Mouse (Mus musculus) midbrain, embryonic 10.5 days (tissue): ENCODE results near the gene Hist1h3e. TPM values are rescaled to one million over a fixed set of nuclear protein-coding genes. Genes with fewer than 3 reads are reported as not detected.
"Not testable (repeated sequence)": the region's sequence is repeated elsewhere in the genome, so short reads cannot be mapped to it uniquely, and the experiment has no call there.

Experiments used
- DNase-seq: peaks from one replicate; pipeline ENCODE4 v3.0.0-alpha.2; 2017; ENCODE audit warnings: low spot score
- H3K27ac ChIP-seq: fragments of 300-500 bp; sonication (generic); replicated peaks from 2 replicates; pipeline ENCODE4 v1.5.1; 2016; ENCODE audit warnings: mild to moderate bottlenecking
- H3K27me3 ChIP-seq: fragments of 300-500 bp; sonication (generic); 2 replicates; pipeline ENCODE4 v1.6.1; 2016; ENCODE audit warnings: low read depth, mild to moderate bottlenecking; ENCODE audit not compliant: poor library complexity, severe bottlenecking
- H3K36me3 ChIP-seq: fragments of 300-500 bp; sonication (generic); 2 replicates; pipeline ENCODE4 v1.6.1; 2016; ENCODE audit warnings: mild to moderate bottlenecking, moderate library complexity
- H3K4me1 ChIP-seq: fragments of 300-500 bp; sonication (generic); 2 replicates; pipeline ENCODE4 v1.6.1; 2016
- H3K4me3 ChIP-seq: fragments of 300-500 bp; sonication (generic); 2 replicates; pipeline ENCODE4 v1.5.1; 2016; ENCODE audit warnings: mild to moderate bottlenecking, moderate library complexity
- H3K9me3 ChIP-seq: fragments of 300-500 bp; sonication (generic); replicated peaks from 2 replicates; pipeline ENCODE4 v1.6.1; 2016; ENCODE audit warnings: mild to moderate bottlenecking
- WGBS: fragments of 180-500 bp; shearing (Covaris S2); methylation state at CpG from one replicate; pipeline ENCODE4 v1.1.7; 2016; 5-methylcytosine and 5-hydroxymethylcytosine counted together
- polyA plus RNA-seq: library from polyadenylated mRNA; unstranded; fragments of >200 nt; fragmentation: Nextera tagmentation; extraction: Ambion mirVana; gene quantifications from 2 replicates; pipeline ENCODE4 v1.2.1, GENCODE M21; 2016

Gene Hist1h3e
- polyA plus RNA-seq, 1 experiment from 2014 or later = 7.2 TPM

DNA sequence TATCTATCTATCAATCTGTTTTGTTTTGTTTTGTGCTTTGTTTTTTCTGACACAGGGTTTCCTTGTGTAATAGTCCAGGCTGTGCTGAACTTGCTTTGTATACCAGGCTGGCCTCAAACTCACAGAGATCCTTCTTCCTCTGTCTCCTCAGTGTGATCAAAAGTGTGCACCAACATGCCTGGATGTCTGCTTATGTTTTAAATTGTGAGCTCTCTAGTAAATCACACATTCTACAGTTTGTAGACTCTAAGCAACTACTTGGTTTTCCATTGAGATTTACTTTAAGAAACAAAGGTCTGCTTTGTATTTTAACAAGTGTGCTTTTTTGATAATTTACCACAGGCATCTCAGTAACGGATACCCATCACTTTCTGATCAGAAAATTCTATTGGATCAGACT is 15.7 kb upstream of the Hist1h3e start:
- no peaks in the 10 kb centered on the region for H3K36me3 ChIP-seq
- H3K9me3 ChIP-seq = no peaks in the 10 kb centered on the region
- DNase-seq = no peak
- H3K27me3 ChIP-seq = no peaks in the 10 kb centered on the region
- 98% methylated on average over 1 of the region's 1 CpGs for WGBS
- peaks cover 47% of the 10 kb centered on the region for H3K4me1 ChIP-seq
- H3K4me3 ChIP-seq = no peak overlapping the region
- peak overlapping the region; percentile 92 for H3K27ac ChIP-seq

DNA sequence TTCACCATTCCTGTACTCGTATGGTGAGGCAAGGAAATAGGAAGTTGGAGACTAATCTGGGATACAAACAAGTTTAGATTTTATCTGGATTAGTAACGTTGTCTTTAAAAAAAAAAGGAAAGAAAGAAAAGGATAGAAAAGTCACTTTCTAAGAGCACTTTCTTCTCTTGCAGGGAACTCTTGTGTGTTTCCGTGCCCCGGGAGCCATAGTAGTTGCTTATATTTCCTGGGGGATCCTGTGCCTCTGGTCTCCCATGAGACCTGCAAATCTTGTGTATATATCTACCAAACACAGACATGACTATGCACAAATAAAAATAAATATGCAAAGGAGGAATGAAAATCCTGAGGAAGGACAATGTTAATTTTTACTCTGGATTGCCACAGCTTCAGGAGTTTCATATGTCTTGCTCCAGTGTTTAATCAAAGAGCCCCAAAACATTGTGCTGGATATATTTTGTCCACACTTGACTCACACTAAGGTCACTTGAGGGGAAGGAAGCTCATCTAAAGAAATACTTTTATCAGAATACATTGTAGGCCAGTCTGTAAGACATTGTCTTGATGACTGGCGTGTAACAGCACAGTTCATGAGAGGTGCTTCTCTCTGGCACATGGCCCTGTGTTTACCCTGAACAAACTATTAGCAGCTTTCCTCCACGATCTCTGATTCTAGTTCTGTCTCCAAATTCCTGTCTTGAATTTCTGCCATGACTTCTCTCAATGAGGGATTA is 14.9 kb upstream of the Hist1h3e start:
- Histone ChIP-seq H3K27me3 (no peaks in the 10 kb centered on the region), H3K4me3 (peak overlapping the region; percentile 61), H3K27ac (peak overlapping the region; percentile 92), H3K36me3 (no peaks in the 10 kb centered on the region), H3K9me3 (no peaks in the 10 kb centered on the region), H3K4me1 (peaks cover 47% of the 10 kb centered on the region)
- 53% methylated on average over 6 of the region's 6 CpGs for WGBS
- DNase-seq = no peak

DNA sequence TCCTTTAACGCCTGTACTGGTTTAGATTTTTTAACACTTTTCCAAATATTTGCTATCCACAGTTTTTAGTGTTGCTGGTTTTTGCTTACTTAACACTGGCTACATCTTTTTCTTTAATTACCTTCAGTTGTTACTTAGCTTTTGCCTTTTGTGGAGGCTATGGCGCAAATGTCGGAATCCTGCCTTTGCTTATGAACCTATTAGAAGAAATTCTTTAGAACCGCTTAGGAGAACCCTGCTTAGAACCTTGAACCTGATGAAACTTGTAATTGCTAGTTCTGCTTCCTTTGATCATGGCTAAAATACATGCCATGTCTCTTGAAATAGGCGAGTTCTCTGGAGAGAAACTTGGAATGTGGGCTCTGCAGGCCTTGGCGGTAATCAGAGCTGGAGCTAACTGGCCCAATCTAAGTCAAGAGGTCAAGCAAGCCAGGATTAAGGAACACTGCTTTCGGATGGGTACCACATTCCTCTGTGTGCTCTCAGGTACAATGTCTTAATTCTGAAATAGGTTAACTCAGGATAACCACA is 14.2 kb upstream of the Hist1h3e start:
- peak overlapping the region; percentile 61 for H3K4me3 ChIP-seq
- H3K36me3 ChIP-seq = no peaks in the 10 kb centered on the region
- no peaks in the 10 kb centered on the region for H3K9me3 ChIP-seq
- peak; percentile 44 for DNase-seq
- H3K4me1 ChIP-seq = peaks cover 45% of the 10 kb centered on the region
- H3K27ac ChIP-seq = peak overlapping the region; percentile 92
- no peaks in the 10 kb centered on the region for H3K27me3 ChIP-seq
- 4% methylated on average over 7 of the region's 7 CpGs for WGBS

DNA sequence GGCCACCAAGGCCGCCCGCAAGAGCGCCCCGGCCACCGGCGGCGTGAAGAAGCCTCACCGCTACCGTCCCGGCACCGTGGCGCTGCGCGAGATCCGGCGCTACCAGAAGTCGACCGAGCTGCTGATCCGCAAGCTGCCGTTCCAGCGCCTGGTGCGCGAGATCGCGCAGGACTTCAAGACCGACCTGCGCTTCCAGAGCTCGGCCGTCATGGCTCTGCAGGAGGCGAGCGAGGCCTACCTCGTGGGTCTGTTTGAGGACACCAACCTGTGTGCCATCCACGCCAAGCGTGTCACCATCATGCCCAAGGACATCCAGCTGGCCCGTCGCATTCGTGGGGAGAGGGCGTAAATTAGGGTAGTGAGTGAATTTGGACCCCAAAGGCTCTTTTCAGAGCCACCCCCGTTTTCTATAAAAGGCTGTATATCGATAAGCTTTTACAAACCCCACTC is 13.7 kb upstream of the Hist1h3e start:
- H3K27me3 ChIP-seq, H3K9me3 ChIP-seq, H3K36me3 ChIP-seq: not testable (repeated sequence)
- Histone ChIP-seq H3K4me1 (peaks cover 42% of the 10 kb centered on the region), H3K4me3 (peak overlapping the region; percentile 61), H3K27ac (peak overlapping the region; percentile 92)
- WGBS = 2% methylated on average over 11 of the region's 40 CpGs
- peak; percentile 36 for DNase-seq

GRCm38 (mm10) chr13:23575271-23575851 is 13.2 kb upstream of the Hist1h3e start, which contains the start of gene Hist1h3d:
Hist1h3d (plus strand) TSS chr13:23575763.
- under 1% methylated on average over 18 of the region's 18 CpGs for WGBS
- peak within 1 kb of the TSS; percentile 92 for H3K27ac ChIP-seq
- H3K4me3 ChIP-seq = peak within 1 kb of the TSS; percentile 61
- H3K4me1 ChIP-seq = peaks cover 39% of the 10 kb centered on the region
- DNase-seq = peak; percentile 64
- no peaks in the 10 kb centered on the region for H3K36me3 ChIP-seq
- no peaks in the 10 kb centered on the region for H3K9me3 ChIP-seq
- no peaks in the 10 kb centered on the region for H3K27me3 ChIP-seq

DNA sequence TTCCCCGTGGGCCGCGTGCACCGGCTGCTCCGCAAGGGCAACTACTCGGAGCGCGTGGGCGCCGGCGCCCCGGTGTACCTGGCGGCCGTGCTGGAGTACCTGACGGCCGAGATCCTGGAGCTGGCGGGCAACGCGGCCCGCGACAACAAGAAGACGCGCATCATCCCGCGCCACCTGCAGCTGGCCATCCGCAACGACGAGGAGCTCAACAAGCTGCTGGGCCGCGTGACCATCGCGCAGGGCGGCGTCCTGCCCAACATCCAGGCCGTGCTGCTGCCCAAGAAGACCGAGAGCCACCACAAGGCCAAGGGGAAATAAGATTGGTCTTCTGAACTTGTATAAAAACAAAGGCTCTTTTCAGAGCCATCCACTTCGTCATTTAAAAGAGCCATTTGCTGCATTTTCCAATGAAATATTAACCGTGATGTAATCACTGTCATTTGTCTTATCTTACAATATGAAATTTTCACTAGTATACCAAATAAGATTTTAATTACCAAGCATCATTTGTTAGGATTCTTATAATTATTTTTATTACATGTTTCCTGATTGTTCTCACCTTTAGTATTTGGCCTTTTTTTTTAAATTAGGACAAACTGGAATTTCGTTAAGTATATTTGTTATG is 12.5 kb upstream of the Hist1h3e start:
- WGBS = 0% methylated on average over 8 of the region's 39 CpGs
- H3K9me3 ChIP-seq, H3K27me3 ChIP-seq, H3K36me3 ChIP-seq, DNase-seq: not testable (repeated sequence)
- Histone ChIP-seq H3K4me1 (peaks cover 46% of the 10 kb centered on the region), H3K4me3 (peak overlapping the region; percentile 61), H3K27ac (peak overlapping the region; percentile 97)

- H3K9me3 ChIP-seq, H3K27me3 ChIP-seq, H3K36me3 ChIP-seq: not testable (repeated sequence)
- peak; percentile 90 for DNase-seq
- Histone ChIP-seq H3K27ac (peak within 1 kb of the TSS; percentile 97), H3K4me3 (peak within 1 kb of the TSS; percentile 61), H3K4me1 (peaks cover 49% of the 10 kb centered on the region)
- 1% methylated on average over 42 of the region's 42 CpGs for WGBS
These were observed 11.8 kb upstream of the Hist1h3e start, which contains the start of the genes Hist1h2bf and Hist1h2ad for GRCm38 (mm10) chr13:23573898-23574524. Hist1h2bf (minus strand) TSS chr13:23574196. Hist1h2ad (plus strand) TSS chr13:23574381.

DNA sequence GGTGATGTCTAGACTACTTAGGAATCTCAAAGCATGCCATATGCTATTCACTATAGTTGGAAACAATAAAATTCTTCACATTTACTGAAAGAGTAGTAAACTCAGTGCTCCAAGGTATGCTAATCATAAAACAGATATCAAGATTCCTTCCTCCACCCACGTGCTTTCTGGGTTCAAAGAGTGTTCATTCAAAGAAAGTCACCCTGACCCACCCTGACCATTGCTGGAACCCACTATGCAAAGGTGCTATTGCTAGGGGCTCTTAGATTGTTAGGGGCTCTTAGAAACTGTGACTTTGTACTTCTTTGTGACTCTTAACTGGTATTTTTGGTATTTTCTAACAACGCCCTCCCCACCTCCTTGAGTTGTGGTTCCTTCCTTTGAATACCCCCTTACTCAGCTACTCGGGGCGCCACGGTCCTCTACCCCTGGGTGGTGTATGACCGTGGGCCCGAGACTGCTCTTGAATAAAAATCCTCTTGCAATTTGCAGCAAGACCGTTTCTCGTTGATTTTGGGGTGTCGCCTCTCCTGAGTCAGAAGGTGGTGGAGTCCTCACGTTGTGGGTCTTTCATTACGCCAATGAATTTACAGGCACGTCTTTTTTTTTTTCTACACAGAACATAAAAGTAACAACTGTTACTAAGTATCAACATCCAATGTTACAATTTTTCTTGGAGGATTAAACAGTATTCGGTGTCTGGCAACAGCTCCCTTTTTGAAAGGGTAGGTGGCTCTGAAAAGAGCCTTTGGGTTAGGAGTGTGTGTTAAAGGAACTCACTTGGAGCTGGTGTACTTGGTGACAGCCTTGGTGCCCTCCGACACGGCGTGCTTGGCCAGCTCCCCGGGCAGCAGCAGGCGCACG is 11.1 kb upstream of the Hist1h3e start:
- H3K36me3 ChIP-seq, DNase-seq, H3K9me3 ChIP-seq, H3K27me3 ChIP-seq: not testable (repeated sequence)
- peaks cover 49% of the 10 kb centered on the region for H3K4me1 ChIP-seq
- peak overlapping the region; percentile 97 for H3K27ac ChIP-seq
- peak overlapping the region; percentile 57 for H3K4me3 ChIP-seq
- 10% methylated on average over 20 of the region's 20 CpGs for WGBS

- Histone ChIP-seq H3K27me3 (no peaks in the 10 kb centered on the region), H3K27ac (peak overlapping the region; percentile 97), H3K4me1 (peaks cover 44% of the 10 kb centered on the region), H3K9me3 (no peaks in the 10 kb centered on the region), H3K36me3 (no peaks in the 10 kb centered on the region), H3K4me3 (peak overlapping the region; percentile 57)
- no peak for DNase-seq
- WGBS = 33% methylated on average over 2 of the region's 2 CpGs
These were observed 10.3 kb upstream of the Hist1h3e start for GRCm38 (mm10) chr13:23572218-23573033.

- not testable (repeated sequence) for DNase-seq
These were observed 9.5 kb upstream of the Hist1h3e start for GRCm38 (mm10) chr13:23571504-23572217.

More at GRCm38 (mm10) chr13:23571504-23572217, 9.5 kb upstream of the Hist1h3e start:
- H3K36me3 ChIP-seq, H3K27me3 ChIP-seq, H3K9me3 ChIP-seq: not testable (repeated sequence)
- peaks cover 37% of the 10 kb centered on the region for H3K4me1 ChIP-seq
- under 1% methylated on average over 14 of the region's 34 CpGs for WGBS
- peak overlapping the region; percentile 57 for H3K4me3 ChIP-seq
- H3K27ac ChIP-seq = peak overlapping the region; percentile 97
